Mouse (Mus musculus): ENCODE measurements at regions not wholly inside any gene's neighbourhood (a gene's known extent, or its start where the extent isn't known, plus 50 kb on each side); places are given as distances from the start of the nearest gene placed in this dataset.

DNA sequence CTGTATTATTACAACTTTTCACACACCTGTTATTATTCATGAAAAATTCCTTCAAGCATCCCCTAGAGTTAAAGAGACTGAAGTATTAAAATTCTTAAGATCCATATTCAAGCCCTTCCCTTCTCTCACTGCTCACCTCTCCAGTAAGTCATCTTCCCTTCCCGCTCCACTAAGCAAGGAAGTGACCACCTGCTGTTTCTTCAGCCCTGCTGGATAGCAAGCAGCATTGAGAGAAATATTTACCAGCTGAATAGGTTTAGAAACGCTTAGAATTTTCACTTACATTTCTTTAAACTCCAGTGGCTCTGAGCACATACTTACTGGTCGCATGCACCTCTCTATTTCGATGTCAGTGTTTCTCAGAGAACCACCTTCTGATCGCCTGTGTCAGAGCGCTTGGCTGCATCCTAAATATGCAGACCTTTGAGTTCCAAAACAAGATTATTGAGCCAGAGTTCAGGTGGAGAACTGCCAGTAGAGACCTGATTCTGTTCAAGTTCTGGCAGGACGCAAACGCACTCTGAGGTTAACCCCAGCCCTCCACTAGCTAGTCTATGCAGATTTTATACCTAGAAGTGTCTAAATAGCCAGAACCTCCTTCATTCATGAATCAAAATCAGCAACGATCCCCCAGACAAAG is 314.9 kb downstream of the Mllt3 start:
- no peaks in the 10 kb centered on the region for H3K36me3 ChIP-seq (ENCODE audit: inconsistent target)
- 91% methylated on average over 9 of the region's 9 CpGs for WGBS (ENCODE audit: missing documents)

DNA sequence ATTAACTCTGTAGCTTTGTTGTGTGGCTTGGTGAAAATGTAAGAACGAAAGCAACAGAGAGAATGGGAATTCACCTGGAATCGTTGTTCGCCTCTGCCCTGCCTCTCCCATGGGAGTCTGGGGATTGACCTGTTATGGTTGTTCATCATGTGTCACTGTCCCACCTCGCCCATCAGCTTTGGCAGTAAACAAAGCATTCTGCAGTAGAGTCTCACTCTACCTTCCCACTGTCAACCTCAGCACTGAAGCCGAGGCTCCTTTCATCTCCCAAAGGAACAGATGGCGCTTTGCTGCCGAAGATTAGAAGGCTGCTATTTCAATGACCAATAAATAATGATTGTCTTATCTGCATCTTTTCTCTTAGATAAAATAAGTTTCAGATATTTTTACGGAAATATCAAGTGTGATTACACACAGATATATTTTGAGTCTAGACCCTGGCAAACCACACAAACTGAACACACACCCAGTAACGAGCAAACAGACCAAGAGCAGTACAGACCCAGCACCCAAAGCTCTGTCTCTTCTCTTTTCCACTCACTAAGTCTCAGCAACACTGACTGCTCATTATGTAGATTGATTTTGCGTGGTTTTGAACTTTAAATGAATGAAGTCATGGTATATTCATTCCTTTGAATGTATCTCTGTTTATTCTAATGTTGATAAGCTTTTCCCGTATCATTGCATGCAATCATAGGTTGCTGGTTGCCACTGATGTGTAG is 317.8 kb downstream of the Mllt3 start:
- Histone ChIP-seq H3K27ac (no peak overlapping the region), H3K36me3 (ENCODE audit: inconsistent target) (no peaks in the 10 kb centered on the region), H3K4me3 (ENCODE audit: inconsistent target) (no peak overlapping the region), H3K79me2 (ENCODE audit: inconsistent target) (no peaks in the 10 kb centered on the region)
- 94% methylated on average over 11 of the region's 11 CpGs for WGBS (ENCODE audit: missing documents)

More for the DNA sequence above, 314.9 kb downstream of the Mllt3 start:
- H3K27ac ChIP-seq, result no peak overlapping the region
- H3K4me3 ChIP-seq (ENCODE audit: inconsistent target), result no peak overlapping the region
- no peaks in the 10 kb centered on the region for H3K79me2 ChIP-seq (ENCODE audit: inconsistent target)

DNA sequence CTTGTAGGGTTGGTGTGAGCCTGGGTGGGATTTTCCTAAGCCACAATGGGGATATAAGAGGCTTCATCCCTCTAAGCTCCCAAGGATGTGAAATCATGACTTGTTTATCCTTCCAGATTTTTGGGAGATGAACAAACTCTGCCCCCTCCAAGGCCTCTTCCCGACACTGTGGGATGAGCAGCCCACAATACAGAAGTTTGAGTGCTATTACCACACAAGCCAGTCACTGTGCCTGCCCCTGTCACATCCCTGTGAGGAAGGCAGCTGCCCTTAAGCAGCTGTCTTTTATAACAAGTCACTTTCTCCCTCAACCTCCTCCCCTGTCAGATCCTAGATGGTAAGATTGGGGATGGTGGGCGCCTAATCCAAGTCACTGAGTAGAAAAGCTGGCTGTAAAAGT is 320.5 kb downstream of the Mllt3 start:
- no peak overlapping the region for H3K27ac ChIP-seq
- no peak overlapping the region for H3K4me3 ChIP-seq (ENCODE audit: inconsistent target)
- no peaks in the 10 kb centered on the region for H3K36me3 ChIP-seq (ENCODE audit: inconsistent target)
- 97% methylated on average over 2 of the region's 2 CpGs for WGBS (ENCODE audit: missing documents)
- H3K79me2 ChIP-seq (ENCODE audit: inconsistent target), result no peaks in the 10 kb centered on the region

DNA sequence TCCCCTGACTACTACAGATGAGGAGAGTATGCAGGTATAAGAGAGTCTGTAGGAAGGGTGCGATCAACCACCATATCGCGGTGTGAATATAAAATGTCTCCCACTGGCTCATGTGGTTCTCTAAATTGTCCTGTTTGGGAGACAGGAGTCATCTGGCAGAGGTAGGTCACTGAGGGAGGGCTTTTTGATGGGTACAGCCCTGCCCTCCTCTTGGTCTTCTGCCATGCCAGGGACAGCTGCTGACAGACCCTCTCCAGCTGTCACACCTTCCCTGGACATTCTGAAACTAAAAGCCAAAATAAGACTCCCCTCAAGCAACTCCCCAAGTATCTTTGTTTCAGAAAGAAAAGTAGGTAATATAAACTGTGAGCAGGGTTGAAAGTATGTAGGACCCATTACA is 320.9 kb downstream of the Mllt3 start:
- Histone ChIP-seq H3K4me3 (ENCODE audit: inconsistent target) (no peak overlapping the region), H3K36me3 (ENCODE audit: inconsistent target) (no peaks in the 10 kb centered on the region), H3K79me2 (ENCODE audit: inconsistent target) (no peaks in the 10 kb centered on the region), H3K27ac (no peak overlapping the region)
- 83% methylated on average over 1 of the region's 3 CpGs for WGBS (ENCODE audit: missing documents)

DNA sequence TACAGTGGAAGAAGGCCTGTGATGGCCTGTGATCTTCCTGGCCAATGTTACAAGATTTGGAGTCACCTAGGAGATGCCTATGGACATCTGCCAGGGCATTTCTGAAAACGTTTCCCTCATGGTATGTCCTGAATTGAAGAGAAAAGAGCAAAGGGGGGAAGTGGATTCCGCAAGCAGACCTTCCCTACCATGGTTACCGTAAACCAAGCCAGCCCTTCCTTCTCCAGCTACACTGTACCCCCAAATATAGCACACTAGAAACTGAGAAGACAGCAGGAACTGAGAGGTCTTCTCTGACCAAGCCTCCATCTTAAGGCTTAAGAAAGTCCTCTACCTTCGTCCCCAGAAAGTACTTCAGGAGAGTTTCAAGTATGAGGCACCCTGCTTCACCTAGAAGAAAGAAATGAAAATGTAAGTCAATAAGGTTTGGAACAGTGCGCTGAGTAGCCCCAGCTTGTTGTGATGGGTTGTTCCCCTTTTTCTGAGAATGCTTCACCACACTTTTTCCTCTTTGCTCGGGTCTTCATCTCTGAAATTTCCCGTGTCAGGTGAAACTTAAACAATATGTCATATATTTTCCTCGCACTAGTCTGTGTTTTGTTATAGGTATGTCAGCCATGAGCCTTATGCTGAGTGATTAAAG is 321.9 kb downstream of the Mllt3 start:
- Histone ChIP-seq H3K36me3 (ENCODE audit: inconsistent target) (no peaks in the 10 kb centered on the region), H3K27ac (no peak overlapping the region), H3K4me3 (ENCODE audit: inconsistent target) (no peak overlapping the region), H3K79me2 (ENCODE audit: inconsistent target) (no peaks in the 10 kb centered on the region)
- 29% methylated on average over 8 of the region's 8 CpGs for WGBS (ENCODE audit: missing documents)

DNA sequence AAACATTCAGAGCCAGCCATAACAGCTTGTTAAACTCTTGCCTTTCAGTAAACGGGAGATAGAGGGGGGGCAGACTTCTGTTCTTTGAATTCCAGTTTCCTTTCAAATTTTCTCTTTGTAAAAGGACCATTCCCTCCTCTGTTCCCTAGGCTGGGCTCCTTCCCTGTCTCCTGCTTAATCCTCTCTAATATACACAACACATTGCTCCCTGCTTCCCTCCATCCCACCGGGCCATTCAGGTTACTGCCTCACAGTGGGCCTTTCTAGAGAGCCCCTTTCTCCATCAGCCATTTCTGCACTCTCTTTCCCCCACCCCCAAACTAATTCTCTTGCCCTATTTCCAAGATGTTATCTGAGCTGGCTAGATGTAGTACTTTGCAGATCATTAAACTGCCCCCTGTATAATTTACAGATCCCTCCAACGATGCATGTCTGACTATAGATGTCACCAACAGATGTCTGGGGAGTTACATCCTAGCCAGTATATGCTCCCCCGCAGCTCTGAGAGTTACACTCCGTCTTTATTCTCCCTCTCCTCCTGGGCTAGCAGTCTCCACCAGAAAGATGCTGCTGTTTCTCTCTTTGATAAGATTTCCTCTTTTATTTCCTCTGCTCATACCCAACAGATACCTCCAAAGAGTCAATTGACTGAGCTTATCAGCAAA is 324.1 kb downstream of the Mllt3 start:
- no peak overlapping the region for H3K27ac ChIP-seq
- 85% methylated on average over 5 of the region's 5 CpGs for WGBS (ENCODE audit: missing documents)
- H3K79me2 ChIP-seq (ENCODE audit: inconsistent target), result no peaks in the 10 kb centered on the region
- no peak overlapping the region for H3K4me3 ChIP-seq (ENCODE audit: inconsistent target)
- H3K36me3 ChIP-seq (ENCODE audit: inconsistent target), result no peaks in the 10 kb centered on the region

DNA sequence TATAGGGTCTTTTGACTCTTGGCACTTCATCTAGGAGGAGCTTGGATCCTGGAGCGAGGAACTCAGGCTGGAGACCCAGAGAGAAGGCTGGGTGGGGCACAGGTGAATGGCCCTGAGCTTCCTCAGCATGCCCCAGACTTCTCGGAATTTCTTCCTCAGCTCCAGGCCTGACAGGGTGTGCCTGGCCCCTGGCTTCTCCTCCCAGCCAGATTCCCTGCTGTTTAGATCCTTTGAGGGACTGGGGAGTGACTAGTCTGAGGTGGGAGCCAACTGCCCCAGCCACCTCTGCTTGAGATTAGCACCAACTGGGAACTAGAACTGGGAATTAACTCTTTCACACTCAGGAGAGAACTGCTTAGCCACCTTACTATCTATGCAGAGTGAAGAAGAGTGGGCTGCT is 325.8 kb downstream of the Mllt3 start:
- WGBS (ENCODE audit: missing documents), result 71% methylated on average over 2 of the region's 2 CpGs
- H3K27ac ChIP-seq, result no peak overlapping the region

DNA sequence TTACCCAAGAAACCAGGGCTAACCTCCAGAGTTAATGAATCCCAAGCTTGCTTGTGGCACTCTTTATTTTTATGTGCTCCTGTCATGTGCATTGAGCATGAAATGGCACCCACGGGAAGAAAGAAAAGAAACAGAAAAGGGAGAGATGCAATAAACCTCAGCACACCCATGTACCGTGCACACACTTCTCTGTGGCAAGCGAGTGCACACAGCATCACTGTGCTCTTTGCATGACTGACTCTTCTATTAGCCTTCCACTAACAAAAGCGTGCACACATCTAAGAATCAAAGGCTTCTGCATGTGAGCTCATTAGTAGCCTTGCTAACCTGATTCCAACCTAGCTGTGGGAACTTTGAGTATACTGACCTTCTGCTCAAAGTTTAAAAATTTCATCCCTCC is 330.3 kb downstream of the Mllt3 start:
- no peaks in the 10 kb centered on the region for H3K79me2 ChIP-seq (ENCODE audit: inconsistent target)
- WGBS (ENCODE audit: missing documents), result 95% methylated on average over 4 of the region's 4 CpGs
- no peak overlapping the region for H3K4me3 ChIP-seq (ENCODE audit: inconsistent target)
- no peak overlapping the region for H3K27ac ChIP-seq
- no peaks in the 10 kb centered on the region for H3K36me3 ChIP-seq (ENCODE audit: inconsistent target)

More for the DNA sequence above, 325.8 kb downstream of the Mllt3 start:
- Histone ChIP-seq H3K79me2 (ENCODE audit: inconsistent target) (no peaks in the 10 kb centered on the region), H3K36me3 (ENCODE audit: inconsistent target) (no peaks in the 10 kb centered on the region), H3K4me3 (ENCODE audit: inconsistent target) (no peak overlapping the region)

DNA sequence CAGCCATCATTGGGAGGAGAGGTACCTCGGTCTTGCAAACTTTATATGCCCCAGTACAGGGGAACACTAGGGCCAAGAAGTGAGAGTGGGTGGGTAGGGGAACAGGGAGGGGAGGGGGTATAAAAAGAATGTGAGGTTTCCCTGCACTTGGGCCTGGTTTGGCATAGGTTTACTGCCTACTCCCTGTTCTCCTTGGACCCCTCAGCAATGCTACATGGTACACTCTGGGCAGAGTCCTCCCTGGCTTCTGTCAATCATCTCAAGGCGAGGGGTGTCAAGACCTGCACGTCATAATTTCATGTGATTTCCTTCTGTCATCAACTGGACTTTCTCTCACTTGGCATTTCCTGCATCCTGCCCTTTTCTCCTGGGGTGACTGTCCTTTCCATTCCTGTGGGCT is 330.9 kb downstream of the Mllt3 start:
- 94% methylated on average over 3 of the region's 3 CpGs for WGBS (ENCODE audit: missing documents)

DNA sequence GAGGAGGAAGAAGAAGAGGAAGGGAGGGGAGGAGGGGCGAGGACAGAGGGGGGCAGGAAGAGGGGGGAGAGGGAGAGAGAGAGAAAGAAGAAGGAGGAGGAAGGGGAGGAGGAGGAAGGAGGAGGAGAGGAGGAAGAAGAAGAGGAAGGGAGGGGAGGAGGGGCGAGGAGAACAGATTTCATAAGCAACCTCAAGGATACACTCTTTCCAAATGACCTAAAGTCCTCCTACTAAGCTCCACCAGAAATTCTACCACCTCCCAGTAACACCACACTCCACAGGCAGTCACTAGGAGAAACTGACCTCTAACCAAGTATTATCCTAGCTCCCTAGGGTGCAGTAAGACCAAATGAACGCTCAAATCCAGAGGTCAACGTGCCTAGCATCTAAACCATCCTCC is 332.1 kb downstream of the Mllt3 start:
- Histone ChIP-seq H3K27ac (no peak overlapping the region), H3K79me2 (ENCODE audit: inconsistent target) (no peaks in the 10 kb centered on the region), H3K36me3 (ENCODE audit: inconsistent target) (no peaks in the 10 kb centered on the region), H3K4me3 (ENCODE audit: inconsistent target) (no peak overlapping the region)
- WGBS (ENCODE audit: missing documents), result 83% methylated on average over 2 of the region's 4 CpGs

More for the DNA sequence above, 330.9 kb downstream of the Mllt3 start:
- Histone ChIP-seq H3K79me2 (ENCODE audit: inconsistent target) (no peaks in the 10 kb centered on the region), H3K27ac (no peak overlapping the region), H3K36me3 (ENCODE audit: inconsistent target) (no peaks in the 10 kb centered on the region), H3K4me3 (ENCODE audit: inconsistent target) (no peak overlapping the region)

DNA sequence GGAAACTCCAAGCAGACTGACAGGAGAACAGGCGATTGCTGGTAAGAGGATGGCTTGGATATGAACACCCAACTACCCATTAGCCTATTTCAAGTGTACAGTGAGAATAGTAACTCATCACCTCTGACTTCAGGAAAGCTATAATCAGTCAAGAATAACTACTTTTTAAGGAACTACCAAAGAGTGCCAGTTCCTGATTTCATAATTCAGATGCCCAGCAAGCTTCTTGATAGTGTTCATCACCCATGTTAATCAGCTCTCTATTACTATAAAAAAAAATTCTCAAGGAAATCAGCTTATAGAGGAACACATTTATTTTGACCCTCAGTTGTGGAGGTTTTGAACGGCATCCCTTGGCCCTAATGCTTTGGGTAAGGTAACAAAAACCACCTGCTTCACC is 332.7 kb downstream of the Mllt3 start:
- Histone ChIP-seq H3K79me2 (ENCODE audit: inconsistent target) (no peaks in the 10 kb centered on the region), H3K36me3 (ENCODE audit: inconsistent target) (no peaks in the 10 kb centered on the region), H3K4me3 (ENCODE audit: inconsistent target) (no peak overlapping the region), H3K27ac (no peak overlapping the region)
- 67% methylated on average over 1 of the region's 2 CpGs for WGBS (ENCODE audit: missing documents)

DNA sequence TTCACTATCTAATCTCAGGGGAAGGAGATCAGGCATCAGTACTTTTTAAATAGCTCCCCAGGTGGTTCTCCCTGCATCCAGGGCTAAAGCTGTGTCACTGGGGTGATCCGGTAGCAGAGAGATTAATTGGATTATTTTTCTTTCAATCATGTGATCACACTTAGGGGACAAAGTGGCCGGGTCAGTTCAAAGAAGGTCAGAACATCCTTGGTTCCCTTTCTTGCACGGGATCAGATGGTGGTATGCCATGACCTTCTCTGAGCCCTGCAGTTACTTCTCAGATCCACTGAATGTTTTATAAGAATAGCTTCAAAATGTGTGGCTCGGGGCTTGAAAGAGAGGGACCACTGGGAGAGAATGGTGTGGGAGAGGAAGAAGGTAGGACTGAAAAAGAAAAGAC is 333.6 kb downstream of the Mllt3 start:
- Histone ChIP-seq H3K27ac (no peak overlapping the region), H3K36me3 (ENCODE audit: inconsistent target) (no peaks in the 10 kb centered on the region), H3K4me3 (ENCODE audit: inconsistent target) (no peak overlapping the region), H3K79me2 (ENCODE audit: inconsistent target) (no peaks in the 10 kb centered on the region)
- 84% methylated on average over 4 of the region's 4 CpGs for WGBS (ENCODE audit: missing documents)

DNA sequence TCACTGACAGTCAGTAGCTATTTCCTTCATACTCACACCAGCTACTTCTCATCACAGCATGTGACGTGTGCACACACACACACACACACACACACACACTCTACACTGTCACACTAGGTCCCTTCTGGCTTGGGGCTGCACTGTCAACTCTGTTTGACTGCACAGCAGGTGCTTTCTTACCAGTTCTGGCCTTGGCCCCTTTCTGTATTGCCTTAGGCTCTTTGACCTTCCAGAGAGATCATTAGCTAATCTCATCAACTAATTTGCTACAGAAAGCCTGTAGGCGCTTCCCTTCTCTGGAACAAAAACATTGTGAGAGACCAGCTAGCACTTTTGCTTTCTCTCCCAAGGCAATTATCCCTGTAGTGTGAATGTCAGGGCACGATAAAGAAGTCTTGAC is 334.4 kb downstream of the Mllt3 start:
- no peak overlapping the region for H3K27ac ChIP-seq
- H3K4me3 ChIP-seq (ENCODE audit: inconsistent target), result no peak overlapping the region
- H3K36me3 ChIP-seq (ENCODE audit: inconsistent target), result no peaks in the 10 kb centered on the region
- WGBS (ENCODE audit: missing documents), result 83% methylated on average over 3 of the region's 3 CpGs
- no peaks in the 10 kb centered on the region for H3K79me2 ChIP-seq (ENCODE audit: inconsistent target)

DNA sequence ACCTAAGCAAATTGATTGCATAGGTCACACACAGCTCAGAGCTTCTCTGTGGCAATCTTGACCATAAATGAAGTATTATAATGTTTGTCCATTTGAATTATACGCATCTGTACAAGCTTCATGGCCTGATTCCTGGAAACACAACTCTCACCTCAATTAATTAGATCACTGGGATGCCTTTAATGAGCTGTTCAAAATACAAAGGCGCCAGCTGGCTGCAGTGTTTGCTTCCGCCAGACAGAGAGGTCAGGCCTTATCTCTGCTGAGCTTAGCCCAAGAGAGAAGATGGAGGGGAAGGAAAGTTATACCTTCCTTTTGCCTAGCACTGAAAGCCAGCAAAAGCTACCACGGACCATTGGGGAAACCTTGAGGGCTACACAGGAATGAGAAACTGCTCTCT is 336.2 kb downstream of the Mllt3 start:
- H3K27ac ChIP-seq, result no peak overlapping the region
- WGBS (ENCODE audit: missing documents), result 95% methylated on average over 4 of the region's 4 CpGs
- H3K36me3 ChIP-seq (ENCODE audit: inconsistent target), result no peaks in the 10 kb centered on the region
- no peaks in the 10 kb centered on the region for H3K79me2 ChIP-seq (ENCODE audit: inconsistent target)
- H3K4me3 ChIP-seq (ENCODE audit: inconsistent target), result no peak overlapping the region

DNA sequence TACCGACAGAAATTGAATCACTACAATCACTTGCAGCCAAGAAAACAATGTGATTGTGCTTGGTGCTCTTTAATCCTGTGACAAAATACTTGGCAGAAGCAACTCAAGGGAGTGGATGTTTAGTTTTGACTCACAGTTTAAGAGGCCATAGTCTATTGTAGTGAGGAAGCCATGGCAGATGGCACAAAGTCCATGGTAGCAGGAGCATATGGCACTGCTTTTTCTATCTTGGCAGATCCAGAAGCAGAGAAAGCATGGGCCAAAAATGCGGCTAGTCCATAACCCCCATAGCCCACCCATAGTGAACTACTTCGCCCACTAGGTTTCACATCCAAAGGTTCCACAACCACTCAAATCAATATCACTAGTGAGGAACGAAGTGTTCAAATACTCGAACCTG is 337.4 kb downstream of the Mllt3 start:
- Histone ChIP-seq H3K27ac (no peak overlapping the region), H3K36me3 (ENCODE audit: inconsistent target) (no peaks in the 10 kb centered on the region), H3K79me2 (ENCODE audit: inconsistent target) (no peaks in the 10 kb centered on the region), H3K4me3 (ENCODE audit: inconsistent target) (no peak overlapping the region)
- 90% methylated on average over 5 of the region's 5 CpGs for WGBS (ENCODE audit: missing documents)
